Mouse (Mus musculus): Measurements from ENCODE around the gene Tbx10.
"Not testable (repeated sequence)": the region's sequence is repeated elsewhere in the genome, so short reads cannot be mapped to it uniquely, and the experiment has no call there.

Gene Tbx10

GRCm38 (mm10) chr19:3964030-3964429, 28.5 kb upstream of the Tbx10 start:
- H3K9me3 ChIP-seq (ENCODE audit: low read length): no peaks in the 10 kb centered on the region
- no peaks in the 10 kb centered on the region for H3K4me1 ChIP-seq (replicated peaks; ENCODE audit: low read depth, low read length)
- no peaks in the 10 kb centered on the region for H3K36me3 ChIP-seq (ENCODE audit: insufficient read depth, low read length)
- H3K4me3 ChIP-seq (replicated peaks; ENCODE audit: low read length): no peak overlapping the region
- no peaks in the 10 kb centered on the region for H3K27me3 ChIP-seq (ENCODE audit: insufficient read depth, low read length)
- no peak for TF ChIP-seq CTCF (conservative IDR thresholded peaks at IDR 0.05; ENCODE audit: low read length)
- no peak for TF ChIP-seq POU5F1 (IDR thresholded peaks at IDR 0.05; ENCODE audit: borderline replicate concordance, low read length)
- TF ChIP-seq NANOG (IDR thresholded peaks at IDR 0.05; ENCODE audit: borderline replicate concordance, low read length): no peak

- Histone ChIP-seq H3K9me3 (ENCODE audit: low read length) (no peaks in the 10 kb centered on the region), H3K4me1 (replicated peaks; ENCODE audit: low read depth, low read length) (peaks cover 6% of the 10 kb centered on the region; the same call in 1 of the 2 replicates), H3K27me3 (ENCODE audit: insufficient read depth, low read length) (peaks cover 6% of the 10 kb centered on the region; the same call in 1 of the 2 replicates), H3K4me3 (replicated peaks; ENCODE audit: low read length) (no peak overlapping the region), H3K36me3 (ENCODE audit: insufficient read depth, low read length) (no peaks in the 10 kb centered on the region)
- TF ChIP-seq CTCF (conservative IDR thresholded peaks at IDR 0.05; ENCODE audit: low read length): no peak; the same call in 1 of the 2 replicates
- TF ChIP-seq POU5F1 (IDR thresholded peaks at IDR 0.05; ENCODE audit: borderline replicate concordance, low read length): no peak
- no peak for TF ChIP-seq NANOG (IDR thresholded peaks at IDR 0.05; ENCODE audit: borderline replicate concordance, low read length)
Observed at GRCm38 (mm10) chr19:3966330-3967075, 26.0 kb upstream of the Tbx10 start.

GRCm38 (mm10) chr19:3967258-3967657, 25.3 kb upstream of the Tbx10 start:
- no peaks in the 10 kb centered on the region for H3K36me3 ChIP-seq (ENCODE audit: insufficient read depth, low read length)
- peaks cover 6% of the 10 kb centered on the region; the same call in 1 of the 2 replicates for H3K27me3 ChIP-seq (ENCODE audit: insufficient read depth, low read length)
- H3K4me3 ChIP-seq (replicated peaks; ENCODE audit: low read length): no peak overlapping the region
- H3K9me3 ChIP-seq (ENCODE audit: low read length): no peaks in the 10 kb centered on the region
- no peak for TF ChIP-seq POU5F1 (IDR thresholded peaks at IDR 0.05; ENCODE audit: borderline replicate concordance, low read length)
- TF ChIP-seq NANOG (IDR thresholded peaks at IDR 0.05; ENCODE audit: borderline replicate concordance, low read length): no peak
- no peak for TF ChIP-seq CTCF (conservative IDR thresholded peaks at IDR 0.05; ENCODE audit: low read length)
- H3K4me1 ChIP-seq (replicated peaks; ENCODE audit: low read depth, low read length): peaks cover 11% of the 10 kb centered on the region

- peaks cover 8% of the 10 kb centered on the region; the same call in 1 of the 2 replicates for H3K27me3 ChIP-seq (ENCODE audit: insufficient read depth, low read length)
- H3K9me3 ChIP-seq (ENCODE audit: low read length): no peaks in the 10 kb centered on the region
- TF ChIP-seq CTCF (conservative IDR thresholded peaks at IDR 0.05; ENCODE audit: low read length) (no peak), NANOG (IDR thresholded peaks at IDR 0.05; ENCODE audit: borderline replicate concordance, low read length) (no peak), POU5F1 (IDR thresholded peaks at IDR 0.05; ENCODE audit: borderline replicate concordance, low read length) (no peak)
- H3K4me1 ChIP-seq (replicated peaks; ENCODE audit: low read depth, low read length): peaks cover 23% of the 10 kb centered on the region
- no peaks in the 10 kb centered on the region for H3K36me3 ChIP-seq (ENCODE audit: insufficient read depth, low read length)
- peak within 1 kb of the TSS; percentile 37; the same call in 1 of the 2 replicates for H3K4me3 ChIP-seq (replicated peaks; ENCODE audit: low read length)
Observed at GRCm38 (mm10) chr19:3972229-3972628, 20.3 kb upstream of the Tbx10 start, which contains the start of gene Aldh3b2. Aldh3b2 (plus strand) TSS chr19:3972328.

GRCm38 (mm10) chr19:3974608-3975007, 17.9 kb upstream of the Tbx10 start:
- H3K4me1 ChIP-seq (replicated peaks; ENCODE audit: low read depth, low read length): peaks cover 20% of the 10 kb centered on the region
- not testable (repeated sequence) for H3K4me3 ChIP-seq (replicated peaks; ENCODE audit: low read length); H3K36me3 ChIP-seq (ENCODE audit: insufficient read depth, low read length); H3K27me3 ChIP-seq (ENCODE audit: insufficient read depth, low read length); H3K9me3 ChIP-seq (ENCODE audit: low read length)

- TF ChIP-seq CTCF (conservative IDR thresholded peaks at IDR 0.05; ENCODE audit: low read length) (no peak), NANOG (IDR thresholded peaks at IDR 0.05; ENCODE audit: borderline replicate concordance, low read length) (no peak), POU5F1 (IDR thresholded peaks at IDR 0.05; ENCODE audit: borderline replicate concordance, low read length) (no peak)
- H3K4me1 ChIP-seq (replicated peaks; ENCODE audit: low read depth, low read length): peaks cover 27% of the 10 kb centered on the region
Observed at GRCm38 (mm10) chr19:3975866-3976265, 16.7 kb upstream of the Tbx10 start.

GRCm38 (mm10) chr19:3980309-3980708, 12.2 kb upstream of the Tbx10 start:
- Histone ChIP-seq H3K27me3 (ENCODE audit: insufficient read depth, low read length) (no peaks in the 10 kb centered on the region), H3K4me1 (replicated peaks; ENCODE audit: low read depth, low read length) (peaks cover 38% of the 10 kb centered on the region), H3K4me3 (replicated peaks; ENCODE audit: low read length) (no peak overlapping the region), H3K36me3 (ENCODE audit: insufficient read depth, low read length) (no peaks in the 10 kb centered on the region), H3K9me3 (ENCODE audit: low read length) (no peaks in the 10 kb centered on the region)
- peak; percentile 95 for TF ChIP-seq CTCF (conservative IDR thresholded peaks at IDR 0.05; ENCODE audit: low read length)
- no peak for TF ChIP-seq POU5F1 (IDR thresholded peaks at IDR 0.05; ENCODE audit: borderline replicate concordance, low read length)

More at GRCm38 (mm10) chr19:3975866-3976265, 16.7 kb upstream of the Tbx10 start:
- Histone ChIP-seq H3K9me3 (ENCODE audit: low read length) (no peaks in the 10 kb centered on the region), H3K27me3 (ENCODE audit: insufficient read depth, low read length) (0 out of 2 replicates have a peak, but pooled peaks cover 2% of the 10 kb centered on the region), H3K36me3 (ENCODE audit: insufficient read depth, low read length) (no peaks in the 10 kb centered on the region), H3K4me3 (replicated peaks; ENCODE audit: low read length) (no peak overlapping the region)

- TF ChIP-seq NANOG (IDR thresholded peaks at IDR 0.05; ENCODE audit: borderline replicate concordance, low read length) (no peak), CTCF (conservative IDR thresholded peaks at IDR 0.05; ENCODE audit: low read length) (no peak), POU5F1 (IDR thresholded peaks at IDR 0.05; ENCODE audit: borderline replicate concordance, low read length) (no peak)
- Histone ChIP-seq H3K9me3 (ENCODE audit: low read length) (no peaks in the 10 kb centered on the region), H3K4me3 (replicated peaks; ENCODE audit: low read length) (no peak overlapping the region), H3K4me1 (replicated peaks; ENCODE audit: low read depth, low read length) (peaks cover 44% of the 10 kb centered on the region), H3K27me3 (ENCODE audit: insufficient read depth, low read length) (no peaks in the 10 kb centered on the region), H3K36me3 (ENCODE audit: insufficient read depth, low read length) (no peaks in the 10 kb centered on the region)
Observed at GRCm38 (mm10) chr19:3980917-3981316, 11.6 kb upstream of the Tbx10 start.

Measured in E14TG2a.4 (cell line).